Mouse (Mus musculus) kidney, postnatal 25 days (tissue): ENCODE measurements around the gene Tgds.
"Not testable (repeated sequence)": the region's sequence is repeated elsewhere in the genome, so short reads cannot be mapped to it uniquely, and the experiment has no call there.

Source experiments
- DNase-seq, 2 experiments: peaks; one replicate each; pipeline ENCODE4 v3.0.0; 2021; ENCODE audit warnings: mixed read lengths in 2 of 2

Tgds gene

GRCm38 (mm10) chr14:118131931-118132641, 469 bp downstream of the Tgds start:
- no peak for DNase-seq

- no peak for DNase-seq
Observed at GRCm38 (mm10) chr14:118131472-118131871, 1.1 kb downstream of the Tgds start.

- no peak for DNase-seq
Observed at GRCm38 (mm10) chr14:118126301-118126700, 6.3 kb downstream of the Tgds start.

- DNase-seq: peak in 1 of 2 experiments; percentile 16
Observed at GRCm38 (mm10) chr14:118124771-118125170, 7.8 kb downstream of the Tgds start.

- no peak for DNase-seq
Observed at GRCm38 (mm10) chr14:118124129-118124528, 8.4 kb downstream of the Tgds start.

GRCm38 (mm10) chr14:118113116-118113515, 19.4 kb downstream of the Tgds start:
- no peak for DNase-seq

GRCm38 (mm10) chr14:118107479-118107878, 25.1 kb downstream of the Tgds start:
- DNase-seq: not testable (repeated sequence)

GRCm38 (mm10) chr14:118101227-118101990, 31.1 kb downstream of the Tgds start:
- DNase-seq: no peak

GRCm38 (mm10) chr14:118098265-118098664, 34.3 kb downstream of the Tgds start:
- DNase-seq: no peak

- DNase-seq: peak in 1 of 2 experiments; percentile 46
Observed at GRCm38 (mm10) chr14:118089806-118090392, 42.7 kb downstream of the Tgds start.

GRCm38 (mm10) chr14:118089215-118089805, 43.2 kb downstream of the Tgds start:
- DNase-seq: peak; percentile 93 to 95

GRCm38 (mm10) chr14:118088437-118089207, 43.9 kb downstream of the Tgds start:
- DNase-seq: peak in 1 of 2 experiments; percentile 24

- DNase-seq: no peak
Observed at GRCm38 (mm10) chr14:118086271-118087035, 46.1 kb downstream of the Tgds start.

GRCm38 (mm10) chr14:118083851-118084250, 48.7 kb downstream of the Tgds start:
- DNase-seq: no peak

- DNase-seq: no peak
Observed at GRCm38 (mm10) chr14:118080606-118081005, 51.9 kb downstream of the Tgds start.

GRCm38 (mm10) chr14:118070100-118070499, 62.5 kb downstream of the Tgds start:
- DNase-seq: no peak

- peak in 1 of 2 experiments; percentile 23 for DNase-seq
Observed at GRCm38 (mm10) chr14:118069439-118070079, 63.0 kb downstream of the Tgds start.
